Mouse (Mus musculus) lung, adult 2 months (tissue): ENCODE measurements around the gene Rbm4.

Experiments
- CTCF ChIP-seq: fragments of 200-500 bp; IDR thresholded peaks from 2 replicates; pipeline ENCODE4 v1.5.1; 2011; ENCODE audit warnings: mild to moderate bottlenecking, low read length, control low read depth; ENCODE audit not compliant: insufficient read depth
- POLR2A ChIP-seq: fragments of 200-500 bp; IDR thresholded peaks from 2 replicates; pipeline ENCODE4 v1.6.1; 2011; ENCODE audit warnings: low read depth, mild to moderate bottlenecking, control low read depth, low read length, borderline replicate concordance; ENCODE audit errors: extremely low read depth

- TF ChIP-seq POLR2A (no peak), CTCF (no peak)
These were observed 345 bp downstream of the Rbm4 start for GRCm38 (mm10) chr19:4793281-4793830.
